Mouse (Mus musculus) spleen, adult 2 months (tissue): ENCODE measurements around the gene Setd1b.
A peak's percentile ranks its signal among the peaks of the same experiment; 100 is the strongest.

Source experiments
- CTCF ChIP-seq: fragments of 200-500 bp; IDR thresholded peaks from 2 replicates; pipeline ENCODE4 v1.5.1; 2011; ENCODE audit warnings: mild to moderate bottlenecking, inconsistent platforms; ENCODE audit not compliant: insufficient read depth, insufficient read length, insufficient replicate concordance; ENCODE audit errors: extremely low read depth
- POLR2A ChIP-seq: fragments of 200-500 bp; IDR thresholded peaks from 2 replicates; pipeline ENCODE4 v1.6.1; 2011; ENCODE audit warnings: low read depth, low read length, inconsistent platforms

DNA sequence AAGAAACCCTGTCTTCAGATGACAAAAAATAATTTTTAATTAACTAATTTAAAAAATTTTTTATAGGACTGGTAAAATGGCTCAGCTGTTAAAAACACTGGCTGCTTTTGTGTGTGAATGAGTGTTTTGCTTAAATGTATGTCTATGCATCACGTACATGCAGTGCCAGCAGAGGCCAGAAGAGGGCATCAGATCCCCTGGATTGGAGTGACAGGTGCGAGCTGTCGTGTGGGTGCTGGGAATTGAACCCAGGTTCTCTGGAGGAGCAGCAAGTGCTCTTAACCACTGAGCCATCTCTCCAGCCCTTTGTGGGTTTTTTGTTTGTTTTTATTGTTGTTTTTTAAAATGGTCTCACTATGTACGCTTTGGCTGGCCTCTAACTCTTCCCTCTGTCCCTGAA is 19.8 kb upstream of the Setd1b start:
- TF ChIP-seq POLR2A (no peak), CTCF (peak; percentile 31; the same call in 1 of the 2 replicates)
